Mouse (Mus musculus): ENCODE measurements around the gene Tesmin.

DNA sequence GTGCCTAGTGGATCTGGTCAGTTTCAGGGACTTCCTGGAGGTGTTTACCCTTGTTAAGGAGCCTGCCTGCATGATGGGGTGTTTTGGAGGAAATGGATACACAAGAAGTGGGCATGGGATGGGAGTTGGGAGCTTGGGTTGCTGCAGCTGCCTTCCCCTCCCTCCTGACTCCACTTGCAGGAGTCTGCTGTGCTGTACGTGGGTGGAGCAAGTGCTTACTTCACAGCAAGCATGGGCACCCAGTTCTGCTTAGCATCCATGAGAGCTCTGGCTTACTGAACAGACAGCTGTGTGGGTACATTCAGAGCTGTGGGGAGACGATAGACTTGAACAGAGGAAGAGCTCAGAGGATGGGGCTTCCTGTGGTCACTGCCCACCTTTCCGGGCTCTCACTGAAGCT lies 47.6 kb upstream of the Tesmin start:
- TF ChIP-seq POLR2A (IDR thresholded peaks at IDR 0.05; ENCODE audit: insufficient read depth, low read length) (no peak), EP300 (IDR thresholded peaks at IDR 0.05; ENCODE audit: insufficient read depth, low read depth, low read length) (no peak), CTCF (IDR thresholded peaks at IDR 0.05; ENCODE audit: low read depth, low read length) (no peak)
